Mouse (Mus musculus) CD4-positive naive resting alpha-beta T cell, adult 76 days (primary cell): ENCODE data around the gene Guca1b. TPM values are rescaled to one million over a fixed set of nuclear protein-coding genes. Genes with fewer than 3 reads are reported as not detected.

Experiments
- total RNA-seq: library from RNA; stranded (reverse); gene quantifications from one replicate; pipeline ENCODE4 v1.2.4, GENCODE M21; 2023

The Guca1b gene
- 3.5 TPM for total RNA-seq

DNA sequence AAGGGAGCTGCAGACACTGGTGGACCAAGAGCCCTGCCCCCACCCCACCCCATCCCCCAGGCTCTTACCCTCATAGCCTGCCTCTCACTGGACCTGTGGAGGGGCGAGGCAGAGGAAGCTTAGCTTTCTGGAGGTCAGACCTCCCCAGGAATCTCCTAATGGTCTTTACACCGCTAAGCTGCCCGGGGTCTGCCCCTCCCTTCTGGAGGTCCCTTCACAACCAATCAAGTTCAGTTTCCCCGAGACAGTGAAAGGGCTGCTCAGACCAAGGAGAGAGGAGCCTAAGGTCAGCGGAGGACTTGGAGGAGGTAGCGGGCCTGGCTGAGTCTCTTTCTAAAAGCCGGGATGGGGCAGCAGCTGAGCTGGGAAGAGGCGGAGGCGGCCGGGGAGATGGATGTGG, at the start of gene Guca1b:
Gene Guca1b (plus strand): TSS at position 249 of the 400 bp plus-strand sequence.

DNA sequence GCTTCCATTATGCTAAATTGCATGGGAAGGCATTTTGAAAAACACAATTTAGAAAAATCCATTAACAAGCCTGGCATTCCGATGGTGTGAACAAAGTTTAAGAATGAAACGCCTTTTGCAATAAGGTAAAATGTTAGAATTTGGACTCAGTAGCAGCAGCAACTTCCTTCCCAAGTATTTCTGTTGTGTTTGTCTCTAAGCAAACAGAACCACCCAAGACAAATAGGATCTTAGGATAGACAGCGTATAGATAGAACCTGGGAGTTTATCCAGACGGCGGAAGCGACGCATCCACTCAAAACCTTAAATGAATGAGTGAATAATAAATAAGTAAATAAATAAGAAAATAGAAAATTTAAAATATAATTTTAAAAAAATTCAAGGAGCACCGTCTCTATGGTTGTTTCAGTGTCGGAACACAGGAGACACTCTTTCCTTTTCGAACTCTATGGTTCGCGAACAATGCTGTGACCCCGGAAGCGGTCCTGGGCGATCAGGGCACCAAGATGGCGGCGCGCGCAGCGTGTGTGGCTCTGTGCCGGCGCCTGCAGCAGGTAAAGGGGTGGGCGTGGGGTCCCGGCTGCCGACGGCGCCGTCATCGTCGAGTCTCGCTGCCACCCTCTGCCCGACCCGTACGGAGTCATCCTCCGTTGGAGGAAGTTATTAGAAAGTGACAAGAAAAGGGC, 16.6 kb upstream of the Guca1b start, which contains the start of gene Mrps10:
Gene Mrps10 (plus strand): TSS at position 487 of the 686 bp plus-strand sequence.

DNA sequence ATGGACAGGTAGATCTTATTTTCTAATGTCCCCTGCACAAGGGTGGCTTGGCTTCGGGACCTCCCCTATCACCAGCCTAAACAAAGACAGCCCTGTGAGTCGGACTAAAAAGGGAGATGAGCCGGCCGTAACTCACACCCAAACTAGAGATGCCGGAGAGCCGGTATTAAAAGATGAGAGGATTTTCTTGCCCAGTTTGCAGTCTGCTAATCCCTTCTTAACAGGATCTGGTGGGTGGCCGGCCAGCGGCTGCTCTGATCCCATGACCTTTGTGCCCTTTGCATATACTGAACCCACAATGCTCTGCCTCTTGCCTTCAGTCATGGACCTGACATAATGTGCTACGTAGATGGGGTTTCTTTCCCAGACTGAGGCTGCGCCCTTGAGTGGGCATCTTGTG, 15.3 kb downstream of the Guca1b start, which contains the start of gene Guca1a:
Gene Guca1a (minus strand): TSS at position 134 of the 400 bp plus-strand sequence.

DNA sequence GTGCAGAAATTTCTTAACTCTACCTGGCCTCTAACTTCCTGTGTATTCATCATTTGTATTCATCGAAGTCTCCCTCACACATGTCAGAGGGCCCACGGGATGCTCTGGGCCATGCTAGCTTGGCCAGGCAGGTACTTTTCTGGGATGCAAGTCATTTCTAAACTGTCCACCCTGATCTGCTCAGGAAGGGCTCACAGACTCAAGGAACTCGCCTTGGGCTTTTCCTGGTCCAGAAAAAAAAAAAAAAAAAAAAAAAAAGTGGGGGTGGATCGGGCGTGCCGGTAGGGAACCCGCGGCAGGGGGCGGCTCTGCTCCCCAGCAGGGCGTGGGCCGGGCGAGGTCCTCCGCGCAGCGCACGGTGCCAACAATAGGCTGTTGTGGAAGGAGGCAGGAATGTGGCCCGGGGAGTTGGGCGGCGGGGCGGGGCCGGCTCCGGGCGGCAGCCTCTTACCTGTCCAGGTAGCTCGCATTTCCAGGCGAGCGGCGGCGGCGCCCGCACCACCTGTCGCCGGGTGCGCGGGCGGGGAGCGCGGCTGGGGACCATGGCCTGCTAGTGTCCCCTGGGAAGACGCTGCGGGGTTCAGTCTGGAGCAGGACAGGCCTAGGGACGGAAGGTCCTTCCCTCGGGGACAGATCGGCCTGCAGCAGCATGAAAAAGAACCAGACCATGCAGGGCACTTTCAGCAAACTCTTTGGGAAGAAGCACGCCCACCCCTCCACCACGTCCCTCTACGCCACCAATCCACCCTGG, 51.1 kb downstream of the Guca1b start, which contains the start of gene AI661453:
Gene AI661453 (plus strand): TSS at position 460 of the 751 bp plus-strand sequence.

DNA sequence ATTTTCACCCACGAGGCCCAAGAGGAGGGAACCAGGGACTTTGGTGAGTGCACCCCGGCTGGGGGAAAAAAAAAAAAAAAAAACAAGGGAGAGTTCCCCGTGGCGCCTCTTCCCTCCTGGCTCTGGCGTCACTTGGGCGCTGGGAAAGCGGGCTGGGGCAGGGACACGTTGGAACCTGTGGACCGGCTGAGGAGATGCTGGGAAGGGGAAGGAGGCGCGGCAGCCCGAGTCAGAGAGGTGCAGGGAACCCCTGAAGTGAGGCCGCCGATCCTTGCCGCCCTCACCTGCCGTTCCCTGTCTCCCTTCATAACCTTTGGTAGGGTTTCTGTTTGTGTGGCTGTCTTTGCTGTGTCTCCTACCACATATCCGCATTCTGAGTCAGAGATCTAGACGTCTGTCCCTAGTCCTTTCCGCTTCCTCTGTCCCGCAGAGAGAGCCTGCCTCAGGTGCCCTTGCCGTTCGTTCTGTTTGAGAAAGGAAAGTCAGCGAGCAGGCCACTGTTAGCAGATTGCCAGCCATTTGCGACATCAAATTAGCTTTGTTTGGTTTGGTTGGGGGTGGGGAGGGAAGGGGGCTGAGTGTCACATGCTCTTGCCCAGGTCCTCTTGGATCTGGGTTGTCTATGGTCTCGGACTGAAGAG, 51.8 kb downstream of the Guca1b start, which contains the start of gene 1700001C19Rik:
Gene 1700001C19Rik (minus strand): TSS at position 470 of the 641 bp plus-strand sequence.

Other genes with a start within 250 kb of the Guca1b start
- 25.4 TPM for gene Mrps10, start 16.5 kb upstream of the Guca1b start, total RNA-seq
- gene Guca1a, start 15.2 kb downstream of the Guca1b start, total RNA-seq = not detected
- not detected for gene AI661453, start 51.2 kb downstream of the Guca1b start, total RNA-seq
- not detected for gene 1700001C19Rik, start 52.0 kb downstream of the Guca1b start, total RNA-seq
- 88.3 TPM for gene Taf8, start 116.9 kb downstream of the Guca1b start, total RNA-seq
- gene Ccnd3, start 119.7 kb downstream of the Guca1b start, total RNA-seq = 419 TPM
- gene Bysl, start 226.1 kb downstream of the Guca1b start, total RNA-seq = 14.7 TPM
- gene Med20, start 226.2 kb downstream of the Guca1b start, total RNA-seq = 66.3 TPM
- gene Gm20517, start 226.2 kb downstream of the Guca1b start, total RNA-seq = 9.8 TPM
- 13.2 TPM for gene Usp49, start 245.3 kb downstream of the Guca1b start, total RNA-seq